Mouse (Mus musculus) midbrain, embryonic 12.5 days (tissue): ENCODE measurements at regions not wholly inside any gene's neighbourhood (a gene's known extent, or its start where the extent isn't known, plus 50 kb on each side); places are given as distances from the start of the nearest gene placed in this dataset.

ENCODE experiments used
- ATAC-seq: fragments of 200-750 bp; cut with Nextera tagmentation; 2 replicates; pipeline ENCODE4 v1.8.0; 2017; ENCODE audit warnings: low read depth, moderate TSS enrichment, moderate library complexity; ENCODE audit not compliant: low FRiP score
- H3K27ac ChIP-seq: fragments of 300-500 bp; sonication (generic); replicated peaks from 2 replicates; pipeline ENCODE4 v1.5.1; 2016; ENCODE audit warnings: mild to moderate bottlenecking
- H3K27me3 ChIP-seq: fragments of 300-500 bp; sonication (generic); 2 replicates; pipeline ENCODE4 v1.6.1; 2016; ENCODE audit warnings: mild to moderate bottlenecking
- H3K36me3 ChIP-seq: fragments of 300-500 bp; sonication (generic); 2 replicates; pipeline ENCODE4 v1.6.1; 2016
- H3K4me1 ChIP-seq: fragments of 300-500 bp; sonication (generic); 2 replicates; pipeline ENCODE4 v1.6.1; 2016
- H3K4me2 ChIP-seq: fragments of 300-500 bp; sonication (generic); replicated peaks from 2 replicates; pipeline ENCODE4 v1.6.1; 2016; ENCODE audit warnings: mild to moderate bottlenecking, moderate library complexity
- H3K4me3 ChIP-seq: fragments of 300-500 bp; sonication (generic); 2 replicates; pipeline ENCODE4 v1.5.1; 2016; ENCODE audit warnings: mild to moderate bottlenecking
- H3K9ac ChIP-seq: fragments of 300-500 bp; sonication (generic); replicated peaks from 2 replicates; pipeline ENCODE4 v1.6.1; 2016; ENCODE audit warnings: mild to moderate bottlenecking, moderate library complexity
- H3K9me3 ChIP-seq: fragments of 300-500 bp; sonication (generic); 2 replicates; pipeline ENCODE4 v1.6.1; 2016; ENCODE audit warnings: mild to moderate bottlenecking
- WGBS: fragments of 180-500 bp; shearing (Covaris S2); methylation state at CpG from one replicate; pipeline ENCODE4 v1.1.7; 2016; 5-methylcytosine and 5-hydroxymethylcytosine counted together

GRCm38 (mm10) chrX:99319163-99319562 is 151.9 kb downstream of the Pja1 start:
- no peaks in the 10 kb centered on the region for H3K36me3 ChIP-seq
- no peak overlapping the region for H3K9ac ChIP-seq
- 77% methylated on average over 6 of the region's 6 CpGs for WGBS
- no peak overlapping the region for H3K27ac ChIP-seq
- H3K9me3 ChIP-seq: no peaks in the 10 kb centered on the region
- no peak overlapping the region for H3K4me2 ChIP-seq
- H3K27me3 ChIP-seq: peaks cover 82% of the 10 kb centered on the region
- ATAC-seq: no peak
- no peak overlapping the region for H3K4me3 ChIP-seq
- H3K4me1 ChIP-seq: no peaks in the 10 kb centered on the region

GRCm38 (mm10) chrX:99318141-99318540 is 152.9 kb downstream of the Pja1 start:
- no peaks in the 10 kb centered on the region for H3K9me3 ChIP-seq
- no peak overlapping the region for H3K4me3 ChIP-seq
- H3K4me2 ChIP-seq: no peak overlapping the region
- no peaks in the 10 kb centered on the region for H3K4me1 ChIP-seq
- no peak for ATAC-seq
- H3K27me3 ChIP-seq: peaks cover 80% of the 10 kb centered on the region
- 77% methylated on average over 8 of the region's 8 CpGs for WGBS
- H3K9ac ChIP-seq: no peak overlapping the region
- H3K27ac ChIP-seq: no peak overlapping the region
- no peaks in the 10 kb centered on the region for H3K36me3 ChIP-seq

GRCm38 (mm10) chrX:99317736-99318135 is 153.3 kb downstream of the Pja1 start:
- no peaks in the 10 kb centered on the region for H3K9me3 ChIP-seq
- WGBS: 76% methylated on average over 10 of the region's 10 CpGs
- H3K9ac ChIP-seq: no peak overlapping the region
- no peak for ATAC-seq
- H3K4me2 ChIP-seq: no peak overlapping the region
- no peaks in the 10 kb centered on the region for H3K36me3 ChIP-seq
- peaks cover 76% of the 10 kb centered on the region for H3K27me3 ChIP-seq
- no peak overlapping the region for H3K27ac ChIP-seq
- H3K4me1 ChIP-seq: no peaks in the 10 kb centered on the region
- no peak overlapping the region for H3K4me3 ChIP-seq

GRCm38 (mm10) chrX:99316410-99317056 is 154.5 kb downstream of the Pja1 start:
- Histone ChIP-seq H3K27me3 (peaks cover 67% of the 10 kb centered on the region), H3K9ac (no peak overlapping the region), H3K9me3 (no peaks in the 10 kb centered on the region), H3K4me1 (no peaks in the 10 kb centered on the region), H3K36me3 (no peaks in the 10 kb centered on the region), H3K4me2 (no peak overlapping the region), H3K4me3 (no peak overlapping the region), H3K27ac (no peak overlapping the region)
- WGBS: 80% methylated on average over 4 of the region's 4 CpGs
- no peak for ATAC-seq

GRCm38 (mm10) chrX:99299110-99299509 is 163.2 kb downstream of the Efnb1 start:
- no peak overlapping the region for H3K4me2 ChIP-seq
- no peak overlapping the region for H3K4me3 ChIP-seq
- 30% methylated on average over 6 of the region's 6 CpGs for WGBS
- no peak overlapping the region for H3K9ac ChIP-seq
- H3K27me3 ChIP-seq: peaks cover 52% of the 10 kb centered on the region
- H3K4me1 ChIP-seq: peaks cover 8% of the 10 kb centered on the region; the same call in 1 of the 2 replicates
- ATAC-seq: peak; percentile 79
- H3K27ac ChIP-seq: no peak overlapping the region
- H3K9me3 ChIP-seq: no peaks in the 10 kb centered on the region
- H3K36me3 ChIP-seq: no peaks in the 10 kb centered on the region

- no peaks in the 10 kb centered on the region for H3K36me3 ChIP-seq
- H3K9ac ChIP-seq: no peak overlapping the region
- WGBS: 79% methylated on average over 8 of the region's 8 CpGs
- ATAC-seq: no peak
- no peak overlapping the region for H3K4me3 ChIP-seq
- peaks cover 78% of the 10 kb centered on the region for H3K27me3 ChIP-seq
- H3K27ac ChIP-seq: no peak overlapping the region
- H3K4me2 ChIP-seq: no peak overlapping the region
- no peaks in the 10 kb centered on the region for H3K9me3 ChIP-seq
- peaks cover 18% of the 10 kb centered on the region; the same call in 1 of the 2 replicates for H3K4me1 ChIP-seq
Measured at GRCm38 (mm10) chrX:99294726-99295125, 158.8 kb downstream of the Efnb1 start.

- peaks cover 14% of the 10 kb centered on the region; the same call in 1 of the 2 replicates for H3K4me1 ChIP-seq
- H3K4me3 ChIP-seq: no peak overlapping the region
- no peak overlapping the region for H3K4me2 ChIP-seq
- ATAC-seq: no peak
- H3K27me3 ChIP-seq: peaks cover 82% of the 10 kb centered on the region
- no peak overlapping the region for H3K27ac ChIP-seq
- WGBS: 82% methylated on average over 6 of the region's 6 CpGs
- no peak overlapping the region for H3K9ac ChIP-seq
- no peaks in the 10 kb centered on the region for H3K36me3 ChIP-seq
- no peaks in the 10 kb centered on the region for H3K9me3 ChIP-seq
Measured at GRCm38 (mm10) chrX:99293967-99294366, 158.0 kb downstream of the Efnb1 start.

GRCm38 (mm10) chrX:99292758-99293157 is 156.8 kb downstream of the Efnb1 start:
- Histone ChIP-seq H3K27ac (no peak overlapping the region), H3K9ac (no peak overlapping the region), H3K4me1 (peaks cover 14% of the 10 kb centered on the region; the same call in 1 of the 2 replicates), H3K36me3 (no peaks in the 10 kb centered on the region), H3K9me3 (no peaks in the 10 kb centered on the region), H3K4me3 (no peak overlapping the region), H3K4me2 (no peak overlapping the region), H3K27me3 (peaks cover 87% of the 10 kb centered on the region)
- 50% methylated on average over 11 of the region's 11 CpGs for WGBS
- ATAC-seq: no peak

GRCm38 (mm10) chrX:99291965-99292364 is 156.0 kb downstream of the Efnb1 start:
- Histone ChIP-seq H3K4me1 (peaks cover 14% of the 10 kb centered on the region; the same call in 1 of the 2 replicates), H3K9me3 (no peaks in the 10 kb centered on the region), H3K4me2 (no peak overlapping the region), H3K36me3 (no peaks in the 10 kb centered on the region), H3K27me3 (peaks cover 91% of the 10 kb centered on the region), H3K27ac (no peak overlapping the region), H3K4me3 (no peak overlapping the region), H3K9ac (no peak overlapping the region)
- 56% methylated on average over 5 of the region's 5 CpGs for WGBS
- no peak; the same call in 1 of the 2 replicates for ATAC-seq

GRCm38 (mm10) chrX:99291423-99291963 is 155.6 kb downstream of the Efnb1 start:
- H3K4me3 ChIP-seq: no peak overlapping the region
- H3K9ac ChIP-seq: no peak overlapping the region
- H3K36me3 ChIP-seq: no peaks in the 10 kb centered on the region
- ATAC-seq: peak; percentile 73
- no peak overlapping the region for H3K4me2 ChIP-seq
- H3K27ac ChIP-seq: no peak overlapping the region
- H3K27me3 ChIP-seq: peaks cover 96% of the 10 kb centered on the region
- no peaks in the 10 kb centered on the region for H3K9me3 ChIP-seq
- peaks cover 14% of the 10 kb centered on the region; the same call in 1 of the 2 replicates for H3K4me1 ChIP-seq
- 16% methylated on average over 9 of the region's 10 CpGs for WGBS

- H3K4me3 ChIP-seq: no peak overlapping the region
- peaks cover 94% of the 10 kb centered on the region for H3K27me3 ChIP-seq
- no peak overlapping the region for H3K27ac ChIP-seq
- no peak overlapping the region for H3K9ac ChIP-seq
- no peaks in the 10 kb centered on the region for H3K9me3 ChIP-seq
- no peak for ATAC-seq
- WGBS: 81% methylated on average over 4 of the region's 4 CpGs
- H3K4me2 ChIP-seq: no peak overlapping the region
- no peaks in the 10 kb centered on the region for H3K36me3 ChIP-seq
- peaks cover 22% of the 10 kb centered on the region for H3K4me1 ChIP-seq
Measured at GRCm38 (mm10) chrX:99287988-99288387, 152.1 kb downstream of the Efnb1 start.

GRCm38 (mm10) chrX:99286876-99287275 is 150.9 kb downstream of the Efnb1 start:
- H3K9me3 ChIP-seq: no peaks in the 10 kb centered on the region
- H3K4me2 ChIP-seq: no peak overlapping the region
- H3K27ac ChIP-seq: no peak overlapping the region
- no peak overlapping the region for H3K9ac ChIP-seq
- 74% methylated on average over 2 of the region's 2 CpGs for WGBS
- peaks cover 20% of the 10 kb centered on the region for H3K4me1 ChIP-seq
- ATAC-seq: no peak
- H3K27me3 ChIP-seq: peaks cover 94% of the 10 kb centered on the region
- no peak overlapping the region for H3K4me3 ChIP-seq
- no peaks in the 10 kb centered on the region for H3K36me3 ChIP-seq
